Mouse (Mus musculus) liver, embryonic 12.5 days (tissue): Measurements from ENCODE around the gene Gsap. TPM values are rescaled to one million over a fixed set of nuclear protein-coding genes. Genes with fewer than 3 reads are reported as not detected.

Experiments
- ATAC-seq: fragments of 200-750 bp; cut with Nextera tagmentation; 2 replicates; pipeline ENCODE4 v1.8.0; 2017; ENCODE audit warnings: moderate number of reproducible peaks, mild to moderate bottlenecking, moderate library complexity
- H3K27ac ChIP-seq: fragments of 300-500 bp; sonication (generic); 2 replicates; pipeline ENCODE4 v1.5.1; 2016; ENCODE audit warnings: mild to moderate bottlenecking
- H3K27me3 ChIP-seq: fragments of 300-500 bp; sonication (generic); replicated peaks from 2 replicates; pipeline ENCODE4 v1.6.1; 2016; ENCODE audit warnings: mild to moderate bottlenecking, moderate library complexity
- H3K36me3 ChIP-seq: fragments of 300-500 bp; sonication (generic); 2 replicates; pipeline ENCODE4 v1.6.1; 2016; ENCODE audit warnings: mild to moderate bottlenecking, moderate library complexity
- H3K4me1 ChIP-seq: fragments of 300-500 bp; sonication (generic); 2 replicates; pipeline ENCODE4 v1.6.1; 2016
- H3K4me2 ChIP-seq: fragments of 300-500 bp; sonication (generic); 2 replicates; pipeline ENCODE4 v1.6.1; 2016; ENCODE audit warnings: mild to moderate bottlenecking, moderate library complexity
- H3K4me3 ChIP-seq: fragments of 300-500 bp; sonication (generic); 2 replicates; pipeline ENCODE4 v1.5.1; 2016; ENCODE audit warnings: mild to moderate bottlenecking, moderate library complexity
- H3K9ac ChIP-seq: fragments of 300-500 bp; sonication (generic); 2 replicates; pipeline ENCODE4 v1.6.1; 2016; ENCODE audit warnings: mild to moderate bottlenecking, moderate library complexity
- H3K9me3 ChIP-seq: fragments of 300-500 bp; sonication (generic); replicated peaks from 2 replicates; pipeline ENCODE4 v1.6.1; 2016; ENCODE audit warnings: mild to moderate bottlenecking, moderate library complexity
- WGBS: fragments of 180-500 bp; shearing (Covaris S2); methylation state at CpG from one replicate; pipeline ENCODE4 v1.1.7; 2016; ENCODE audit not compliant: insufficient replicate concordance; 5-methylcytosine and 5-hydroxymethylcytosine counted together
- polyA plus RNA-seq: library from polyadenylated mRNA; unstranded; fragments of >200 nt; fragmentation: Nextera tagmentation; extraction: Ambion mirVana; gene quantifications from 2 replicates; pipeline ENCODE4 v1.2.1, GENCODE M21; 2016

Gsap gene
- polyA plus RNA-seq, 1 experiment from 2014 or later, result 2.6 TPM

DNA sequence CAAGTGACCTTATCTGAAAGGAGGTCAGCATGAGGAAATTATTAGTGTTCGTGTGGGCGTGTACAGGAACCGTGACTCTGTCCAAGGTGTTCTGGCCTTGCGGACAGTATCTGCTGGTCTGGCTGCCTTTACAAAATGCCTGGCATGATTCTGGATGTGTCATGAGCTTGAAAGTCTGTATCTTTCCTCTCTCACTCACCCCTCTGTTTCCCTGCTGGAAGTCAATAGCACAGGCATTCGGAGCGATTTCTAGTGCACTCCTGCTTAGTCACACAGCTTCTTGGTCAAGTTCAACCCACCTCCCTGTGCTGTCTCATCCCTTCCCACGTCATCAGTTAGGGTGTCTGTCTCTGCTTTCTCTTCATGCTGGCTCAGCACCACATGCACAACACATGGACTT, 162.3 kb downstream of the Gsap start:
- Histone ChIP-seq H3K36me3 (no peaks in the 10 kb centered on the region), H3K4me3 (no peak overlapping the region), H3K9ac (no peak overlapping the region), H3K9me3 (no peaks in the 10 kb centered on the region), H3K27me3 (no peaks in the 10 kb centered on the region), H3K4me1 (no peaks in the 10 kb centered on the region), H3K4me2 (no peak overlapping the region), H3K27ac (no peak overlapping the region)
- no peak for ATAC-seq
- 66% methylated on average over 7 of the region's 7 CpGs for WGBS

DNA sequence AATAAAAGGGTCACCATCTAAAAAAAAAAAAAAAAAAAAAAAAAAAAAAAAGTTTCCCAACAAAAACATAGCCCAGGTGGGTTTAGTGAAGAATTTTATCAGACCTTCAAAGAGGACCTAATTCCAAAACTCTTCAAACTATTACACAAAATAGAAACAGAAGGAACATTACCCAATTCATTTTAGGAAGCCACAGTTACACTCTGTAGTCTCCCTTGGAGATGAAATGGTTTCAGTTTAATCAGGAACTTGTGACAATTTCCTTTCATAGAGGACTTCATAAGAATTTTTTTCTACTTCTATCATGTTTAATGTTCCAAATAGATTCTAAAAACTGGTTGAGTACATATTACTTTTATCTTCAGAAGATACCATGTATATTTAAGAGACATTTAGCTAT, 165.6 kb downstream of the Gsap start:
- H3K36me3 ChIP-seq, result no peaks in the 10 kb centered on the region
- H3K4me3 ChIP-seq, result no peak overlapping the region
- no peak overlapping the region for H3K9ac ChIP-seq
- no peak overlapping the region for H3K27ac ChIP-seq
- H3K4me1 ChIP-seq, result peaks cover 6% of the 10 kb centered on the region; the same call in 1 of the 2 replicates
- H3K9me3 ChIP-seq, result no peaks in the 10 kb centered on the region
- H3K27me3 ChIP-seq, result no peaks in the 10 kb centered on the region
- ATAC-seq, result no peak
- no peak overlapping the region for H3K4me2 ChIP-seq

GRCm38 (mm10) chr5:21358648-21359047, 172.6 kb downstream of the Gsap start:
- no peak for ATAC-seq
- 57% methylated on average over 3 of the region's 3 CpGs for WGBS

DNA sequence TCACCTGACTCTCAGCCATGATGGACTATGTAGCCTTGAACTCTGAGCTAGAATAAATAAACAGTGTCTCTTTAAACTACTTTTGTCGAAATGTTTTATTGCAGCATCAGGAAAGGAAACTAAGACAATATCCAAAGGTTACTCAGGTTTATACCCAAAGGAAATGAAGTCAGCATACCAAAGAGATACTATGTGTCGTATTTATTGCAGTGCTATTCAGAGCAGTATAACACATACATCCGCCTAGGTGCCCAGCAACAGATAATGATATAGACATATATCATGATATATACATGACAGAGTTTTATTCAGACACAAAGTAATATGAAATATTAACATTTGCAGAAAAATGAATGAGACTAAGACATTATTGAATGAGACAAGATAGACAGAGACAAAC, 177.3 kb downstream of the Gsap start:
- Histone ChIP-seq H3K9me3 (no peaks in the 10 kb centered on the region), H3K4me2 (no peak overlapping the region), H3K27me3 (no peaks in the 10 kb centered on the region), H3K9ac (no peak overlapping the region), H3K27ac (no peak overlapping the region), H3K4me1 (no peaks in the 10 kb centered on the region), H3K36me3 (no peaks in the 10 kb centered on the region), H3K4me3 (no peak overlapping the region)
- 59% methylated on average over 3 of the region's 3 CpGs for WGBS
- no peak for ATAC-seq

More at GRCm38 (mm10) chr5:21358648-21359047, 172.6 kb downstream of the Gsap start:
- H3K4me2 ChIP-seq, result no peak overlapping the region
- no peak overlapping the region for H3K9ac ChIP-seq
- no peaks in the 10 kb centered on the region for H3K27me3 ChIP-seq
- no peak overlapping the region for H3K4me3 ChIP-seq
- H3K4me1 ChIP-seq, result peaks cover 6% of the 10 kb centered on the region; the same call in 1 of the 2 replicates
- no peaks in the 10 kb centered on the region for H3K36me3 ChIP-seq
- no peaks in the 10 kb centered on the region for H3K9me3 ChIP-seq
- H3K27ac ChIP-seq, result no peak overlapping the region

Other genes with a start within 250 kb of the Gsap start
- 6.4 and 6.6 TPM in 2 replicates for gene Rsbn1l, start 229.9 kb upstream of the Gsap start, polyA plus RNA-seq
- gene Ptpn12, start 130.3 kb upstream of the Gsap start, polyA plus RNA-seq, result 16.9 and 17.1 TPM in 2 replicates
- 1.4 and 1.5 TPM in 2 replicates for gene Fgl2, start 186.4 kb downstream of the Gsap start, polyA plus RNA-seq
- gene Ccdc146, start 238.4 kb downstream of the Gsap start, polyA plus RNA-seq, result not detected in 2 replicates
- 5.7 and 5.8 TPM in 2 replicates for gene Fam185a, start 238.7 kb downstream of the Gsap start, polyA plus RNA-seq